Mouse (Mus musculus) kidney, postnatal 0 days (tissue): Measurements from ENCODE around the gene Ttll9. TPM values are rescaled to one million over a fixed set of nuclear protein-coding genes. Genes with fewer than 3 reads are reported as not detected.

Source experiments
- ATAC-seq: fragments of 200-750 bp; cut with Nextera tagmentation; replicated peaks from 2 replicates; pipeline ENCODE4 v1.8.0; 2017; ENCODE audit warnings: low read depth, moderate number of reproducible peaks, moderate TSS enrichment, moderate library complexity; ENCODE audit not compliant: low FRiP score
- DNase-seq: peaks from one replicate; pipeline ENCODE4 v3.0.0-alpha.2; 2016; ENCODE audit warnings: low spot score
- H3K27ac ChIP-seq: fragments of 300-500 bp; sonication (generic); 2 replicates; pipeline ENCODE4 v1.5.1; 2014; ENCODE audit warnings: mild to moderate bottlenecking
- H3K27me3 ChIP-seq: fragments of 300-500 bp; sonication (generic); 2 replicates; pipeline ENCODE4 v1.6.1; 2014; ENCODE audit warnings: low read length, mixed read lengths; ENCODE audit not compliant: insufficient read depth
- H3K36me3 ChIP-seq: fragments of 300-500 bp; sonication (generic); 2 replicates; pipeline ENCODE4 v1.6.1; 2014; ENCODE audit warnings: low read length, mixed read lengths; ENCODE audit not compliant: insufficient read depth
- H3K4me1 ChIP-seq: fragments of 300-500 bp; sonication (generic); replicated peaks from 2 replicates; pipeline ENCODE4 v1.6.1; 2014; ENCODE audit warnings: antibody characterized with exemption, low read length, mixed read lengths; ENCODE audit not compliant: insufficient read depth
- H3K4me2 ChIP-seq: fragments of 300-500 bp; sonication (generic); 2 replicates; pipeline ENCODE4 v1.6.1; 2014; ENCODE audit warnings: mild to moderate bottlenecking, low read length, moderate library complexity, mixed read lengths
- H3K4me3 ChIP-seq: fragments of 300-500 bp; sonication (generic); replicated peaks from 2 replicates; pipeline ENCODE4 v1.5.1; 2014; ENCODE audit warnings: low read depth, low read length
- H3K9ac ChIP-seq: fragments of 300-500 bp; sonication (generic); 2 replicates; pipeline ENCODE4 v1.6.1; 2014; ENCODE audit warnings: low read depth, low read length
- H3K9me3 ChIP-seq: fragments of 300-500 bp; sonication (generic); replicated peaks from 2 replicates; pipeline ENCODE4 v1.6.1; 2016; ENCODE audit warnings: low read length, inconsistent platforms, mixed read lengths
- CTCF ChIP-seq: IDR thresholded peaks from 2 replicates; pipeline ENCODE4 v1.5.1; 2016; ENCODE audit warnings: antibody characterized with exemption, low read depth, mild to moderate bottlenecking, moderate library complexity
- WGBS: fragments of 180-500 bp; shearing (Covaris S2); extraction: QIAGEN DNeasy Blood & Tissue Kit; methylation state at CpG from one replicate; pipeline ENCODE4 v1.1.7; 2014; 5-methylcytosine and 5-hydroxymethylcytosine counted together
- polyA plus RNA-seq: library from polyadenylated mRNA; unstranded; fragments of >200 nt; fragmentation: Nextera tagmentation; extraction: Ambion mirVana; gene quantifications from 2 replicates; pipeline ENCODE4 v1.2.1, GENCODE M21; 2015

Gene Ttll9
- polyA plus RNA-seq, 1 experiment from 2014 or later: 0.75 TPM

GRCm38 (mm10) chr2:153055270-153055920 is 93.1 kb downstream of the Ttll9 start:
- Histone ChIP-seq H3K27ac (no peak overlapping the region), H3K4me1 (no peaks in the 10 kb centered on the region), H3K36me3 (no peaks in the 10 kb centered on the region), H3K27me3 (peaks cover 14% of the 10 kb centered on the region), H3K4me3 (no peak overlapping the region), H3K4me2 (no peak overlapping the region), H3K9ac (no peak overlapping the region), H3K9me3 (no peaks in the 10 kb centered on the region)
- DNase-seq (no peak), ATAC-seq (no peak)
- 62% methylated on average over 6 of the region's 6 CpGs for WGBS
- TF ChIP-seq CTCF: peak; percentile 39

Other genes with a start within 250 kb of the Ttll9 start
- 170 and 194 TPM in 2 replicates for gene Id1, start 226.2 kb upstream of the Ttll9 start, polyA plus RNA-seq
- 15.8 and 16.3 TPM in 2 replicates for gene Cox4i2, start 208.3 kb upstream of the Ttll9 start, polyA plus RNA-seq
- 95.6 and 98.7 TPM in 2 replicates for gene Bcl2l1, start 130.8 kb upstream of the Ttll9 start, polyA plus RNA-seq
- gene Tpx2, start 114.5 kb upstream of the Ttll9 start, polyA plus RNA-seq: 37.3 and 41.4 TPM in 2 replicates
- 0.14 and 0.21 TPM in 2 replicates for gene Mylk2, start 51.1 kb upstream of the Ttll9 start, polyA plus RNA-seq
- 9.4 and 10.4 TPM in 2 replicates for gene Foxs1, start 29.3 kb upstream of the Ttll9 start, polyA plus RNA-seq
- 6.9 and 8.8 TPM in 2 replicates for gene Dusp15, start 10.8 kb upstream of the Ttll9 start, polyA plus RNA-seq
- 103 and 109 TPM in 2 replicates for gene Pdrg1, start 52.9 kb downstream of the Ttll9 start, polyA plus RNA-seq
- gene Xkr7, start 69.4 kb downstream of the Ttll9 start, polyA plus RNA-seq: not detected in 2 replicates
- gene Ccm2l, start 103.5 kb downstream of the Ttll9 start, polyA plus RNA-seq: 3.4 TPM in 2 replicates
- gene Hck, start 146.0 kb downstream of the Ttll9 start, polyA plus RNA-seq: 3.6 and 4.3 TPM in 2 replicates
- gene Tm9sf4, start 198.8 kb downstream of the Ttll9 start, polyA plus RNA-seq: 68.1 and 74.5 TPM in 2 replicates